8 mouse cellular contexts compared by ENCODE assay signal in genomic region chr7:30649591-30650540, GRCm38 (mm10). TPM values are rescaled to one million over a fixed set of nuclear protein-coding genes. Genes with fewer than 3 reads are reported as not detected.
A peak's percentile ranks its signal among the peaks of the same experiment; 100 is the strongest.
DNase-seq lines count a peak whose midpoint lies in the region; ATAC-seq lines count a peak whose summit lies in the region.

Gene Rbm42 (minus strand): TSS chr7:30650317.

- peaks cover 55% of the 10 kb centered on the region for H3K36me3 ChIP-seq in hindbrain, embryonic 12.5 days

- H3K4me3 ChIP-seq in hindbrain, embryonic 12.5 days: peak within 1 kb of the TSS; percentile 89

- peak; percentile 100 for ATAC-seq in hindbrain, embryonic 12.5 days (ENCODE audit: low FRiP score)

- H3K9ac ChIP-seq in hindbrain, embryonic 12.5 days: peak within 1 kb of the TSS; percentile 95

- DNase-seq in NIH3T3 (ENCODE audit: low read depth): peak; percentile 99
- DNase-seq in cerebellum, postnatal 10 days: peak; percentile 99
- DNase-seq in frontal cortex, postnatal 10 days (ENCODE audit: low spot score in 2 of 2): peak; percentile 99
- DNase-seq in layer of hippocampus, postnatal 14 days (ENCODE audit: low spot score in 2 of 2): peak; percentile 97 to 99
- DNase-seq in lung, postnatal 14 days: peak; percentile 98
- DNase-seq in retina, adult 2 months (ENCODE audit: low read depth, low spot score): peak; percentile 95
- peak; percentile 96 to 99 for DNase-seq in thymus, postnatal 36 days

- H3K9me3 ChIP-seq in hindbrain, embryonic 12.5 days (replicated peaks): no peaks in the 10 kb centered on the region

- H3K4me1 ChIP-seq in hindbrain, embryonic 12.5 days: peaks cover 9% of the 10 kb centered on the region

- WGBS in hindbrain, embryonic 12.5 days: 2% methylated on average over 59 of the region's 59 CpGs

- peak within 1 kb of the TSS; percentile 93 for H3K4me2 ChIP-seq in hindbrain, embryonic 12.5 days (replicated peaks)

- no peaks in the 10 kb centered on the region for H3K27me3 ChIP-seq in hindbrain, embryonic 12.5 days

- peak within 1 kb of the TSS; percentile 76 for H3K27ac ChIP-seq in hindbrain, embryonic 12.5 days

RNA-seq across cellular contexts. Expression of gene Rbm42, which starts in this region (rescaled TPM):
- polyA plus RNA-seq in hindbrain, embryonic 12.5 days (2016; fragmentation: Nextera tagmentation; extraction: Ambion mirVana): 153 and 160 TPM in 2 replicates
- total RNA-seq in layer of hippocampus, postnatal 14 days (2021): 10 to 100 TPM; 70.4 to 75.5 TPM

Comparison
In these comparisons a context has a peak if more than half of its experiments do, and no peak if none do; other contexts are left out.
1. Peak in every context shown above with its lines: DNase-seq, ATAC-seq, H3K4me3 ChIP-seq and H3K27ac ChIP-seq.